Mouse (Mus musculus) kidney, postnatal 36 days (tissue): ENCODE measurements around the gene Usp10.

Source experiments
- DNase-seq, 2 experiments: peaks; one replicate each; pipeline ENCODE4 v3.0.0; 2021 to 2022; ENCODE audit warnings: mixed read lengths in 2 of 2

The Usp10 gene

GRCm38 (mm10) chr8:119909944-119910546 lies at the start of gene Usp10:
Gene Usp10 (plus strand): TSS chr8:119910360.
- no peak for DNase-seq

GRCm38 (mm10) chr8:119861706-119862389 lies 48.3 kb upstream of the Usp10 start, which contains the start of gene Klhl36:
Gene Klhl36 (plus strand): TSS chr8:119862266.
- peak; percentile 98 to 99 for DNase-seq

GRCm38 (mm10) chr8:119862390-119862734 lies 47.8 kb upstream of the Usp10 start:
- no peak for DNase-seq

- no peak for DNase-seq
Measured at GRCm38 (mm10) chr8:119862749-119863148, 47.4 kb upstream of the Usp10 start.

GRCm38 (mm10) chr8:119869616-119870015 lies 40.5 kb upstream of the Usp10 start:
- no peak for DNase-seq

GRCm38 (mm10) chr8:119873181-119873580 lies 37.0 kb upstream of the Usp10 start:
- DNase-seq = no peak

GRCm38 (mm10) chr8:119881301-119881700 lies 28.9 kb upstream of the Usp10 start:
- DNase-seq = peak in 1 of 2 experiments; percentile 12

GRCm38 (mm10) chr8:119881917-119882316 lies 28.2 kb upstream of the Usp10 start:
- peak; percentile 27 to 73 for DNase-seq

GRCm38 (mm10) chr8:119883281-119883680 lies 26.9 kb upstream of the Usp10 start:
- peak; percentile 66 for DNase-seq

GRCm38 (mm10) chr8:119885612-119886011 lies 24.5 kb upstream of the Usp10 start:
- DNase-seq = peak; percentile 83 to 94

- peak; percentile 66 to 85 for DNase-seq
Measured at GRCm38 (mm10) chr8:119887130-119887529, 23.0 kb upstream of the Usp10 start.

- DNase-seq = no peak
Measured at GRCm38 (mm10) chr8:119888012-119888411, 22.1 kb upstream of the Usp10 start.

GRCm38 (mm10) chr8:119897069-119897468 lies 13.1 kb upstream of the Usp10 start:
- DNase-seq = no peak

GRCm38 (mm10) chr8:119897933-119898332 lies 12.2 kb upstream of the Usp10 start:
- no peak for DNase-seq

- peak; percentile 69 to 85 for DNase-seq
Measured at GRCm38 (mm10) chr8:119901349-119901748, 8.8 kb upstream of the Usp10 start.

GRCm38 (mm10) chr8:119901952-119902351 lies 8.2 kb upstream of the Usp10 start:
- DNase-seq = peak; percentile 28 to 48

GRCm38 (mm10) chr8:119904323-119904911 lies 5.7 kb upstream of the Usp10 start:
- DNase-seq = no peak

- DNase-seq = peak; percentile 90 to 94
Measured at GRCm38 (mm10) chr8:119910547-119911257, 542 bp downstream of the Usp10 start, which contains the start of gene Gm20388. Gene Gm20388 (plus strand): TSS chr8:119910841.

GRCm38 (mm10) chr8:119911258-119911962 lies 1.2 kb downstream of the Usp10 start:
- DNase-seq = no peak

GRCm38 (mm10) chr8:119912643-119913042 lies 2.5 kb downstream of the Usp10 start:
- DNase-seq = no peak

GRCm38 (mm10) chr8:119913181-119913580 lies 3.0 kb downstream of the Usp10 start:
- no peak for DNase-seq

- DNase-seq = peak in 1 of 2 experiments; percentile 63
Measured at GRCm38 (mm10) chr8:119914161-119914560, 4.0 kb downstream of the Usp10 start.

GRCm38 (mm10) chr8:119915298-119915697 lies 5.1 kb downstream of the Usp10 start:
- DNase-seq = no peak
